Mouse (Mus musculus) mouse trophoblast stem cell (cell line): ENCODE results near the gene Disp1.

Experiments used
- in situ Hi-C, 2 experiments: fragments of 300-500 bp; cut with MseI, MboI; formaldehyde crosslinking; loops; 2 replicates in 1 of 2; 3 replicates in 1 of 2; pipeline ENCODE4 v1.15.1; 2025

The Disp1 gene

DNA sequence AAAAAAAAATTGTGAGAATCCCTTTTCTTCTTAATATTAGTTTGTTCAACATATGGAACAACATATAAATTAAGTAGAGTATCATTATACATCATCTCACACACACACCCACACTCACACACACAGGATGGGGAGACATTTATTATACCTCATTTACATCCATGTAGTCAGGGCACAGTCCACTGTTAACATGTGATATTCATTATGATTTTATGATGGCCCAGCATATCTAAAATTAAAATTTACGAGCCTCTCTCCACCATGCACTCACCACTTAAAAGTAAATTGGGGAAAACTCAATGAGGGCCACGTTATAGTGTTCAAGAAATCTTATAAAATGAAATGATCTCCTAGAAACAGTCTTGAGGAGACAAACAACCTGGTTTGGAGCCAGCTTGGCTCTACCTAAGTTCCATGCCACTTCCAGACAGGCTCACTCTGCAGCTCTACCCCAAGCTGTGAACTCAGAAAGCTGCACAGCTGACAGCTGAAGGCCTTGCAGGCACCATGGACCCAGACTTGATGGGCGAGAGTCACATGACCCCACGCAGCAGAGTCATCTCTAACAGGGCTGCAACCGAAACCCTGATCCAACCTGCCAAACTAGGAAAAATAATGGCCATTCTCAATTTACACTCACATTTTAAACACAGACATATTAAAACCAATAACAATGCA is 57.7 kb downstream of the Disp1 start:
- in situ Hi-C loops = no loop called here

DNA sequence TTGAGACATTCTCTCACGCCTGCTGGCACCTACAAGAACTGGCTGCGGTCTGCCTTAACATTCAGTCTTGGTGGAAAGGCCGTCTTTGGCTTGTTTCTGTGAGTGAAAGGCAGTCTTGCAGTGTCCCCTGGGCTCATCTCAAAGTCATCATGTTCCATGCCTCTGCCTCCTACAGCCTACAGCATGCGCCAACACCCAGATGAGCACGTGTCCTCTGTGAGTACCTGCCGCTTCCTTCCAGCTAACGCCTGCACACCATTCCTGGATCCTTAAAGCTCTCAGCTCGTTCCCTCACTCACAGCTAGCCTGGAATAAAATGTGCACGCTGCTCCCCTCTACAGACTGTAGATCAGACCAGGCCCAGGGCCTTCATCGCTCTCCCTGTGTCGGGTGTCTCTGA is 60.3 kb downstream of the Disp1 start:
- in situ Hi-C loops = no loop called here

DNA sequence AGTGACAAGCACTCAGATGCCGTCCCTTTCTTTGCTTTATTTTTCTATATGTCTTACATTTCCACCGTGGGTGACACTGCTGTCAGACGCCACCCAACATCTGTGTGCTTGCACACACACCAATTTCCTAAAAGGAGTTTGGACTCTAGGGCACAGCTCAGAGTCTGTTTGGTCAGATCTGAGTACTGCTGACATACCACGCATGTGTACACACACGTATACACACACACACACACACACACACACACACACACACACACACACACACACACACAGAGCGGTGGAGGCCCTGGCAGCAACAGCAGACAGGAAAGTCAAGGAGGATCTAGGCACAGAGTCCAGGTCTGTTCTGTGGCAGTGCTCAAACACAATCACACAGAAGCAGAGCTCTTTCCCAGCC is 61.1 kb downstream of the Disp1 start:
- in situ Hi-C loops = no loop called here

- in situ Hi-C loops = no loop called here
Measured at GRCm38 (mm10) chr1:183159183-183159582, 62.1 kb downstream of the Disp1 start.

GRCm38 (mm10) chr1:183155600-183155999 is 65.7 kb downstream of the Disp1 start:
- in situ Hi-C loops = no loop called here

GRCm38 (mm10) chr1:183154296-183155204 is 66.8 kb downstream of the Disp1 start:
- in situ Hi-C loops = no loop called here

- in situ Hi-C loops = no loop called here
Measured at GRCm38 (mm10) chr1:183153354-183153753, 68.0 kb downstream of the Disp1 start.

GRCm38 (mm10) chr1:183151510-183152319 is 69.6 kb downstream of the Disp1 start:
- in situ Hi-C loops = no loop called here

DNA sequence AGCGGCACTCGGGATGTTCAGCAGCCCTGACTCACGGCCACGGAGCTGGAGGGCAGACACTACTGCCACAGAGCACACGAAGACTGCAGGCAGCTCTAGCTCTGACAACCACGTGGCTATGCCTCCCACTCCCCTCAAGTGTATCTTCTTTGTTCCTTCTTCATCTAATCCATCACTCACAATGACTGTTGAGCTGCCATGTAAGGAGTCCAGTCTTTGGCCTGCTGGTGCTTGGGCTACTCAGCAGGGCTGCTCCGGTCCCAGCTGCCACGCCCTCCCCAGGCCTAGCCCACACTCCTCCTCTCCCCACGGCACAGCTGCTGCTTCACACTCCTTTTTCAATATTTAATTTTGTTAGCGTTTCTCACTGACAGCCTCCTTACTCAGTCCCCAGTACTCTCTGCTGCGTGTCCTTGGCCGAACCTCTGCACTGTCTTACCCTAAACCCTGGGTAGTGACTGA is 70.9 kb downstream of the Disp1 start:
- in situ Hi-C loops = no loop called here

DNA sequence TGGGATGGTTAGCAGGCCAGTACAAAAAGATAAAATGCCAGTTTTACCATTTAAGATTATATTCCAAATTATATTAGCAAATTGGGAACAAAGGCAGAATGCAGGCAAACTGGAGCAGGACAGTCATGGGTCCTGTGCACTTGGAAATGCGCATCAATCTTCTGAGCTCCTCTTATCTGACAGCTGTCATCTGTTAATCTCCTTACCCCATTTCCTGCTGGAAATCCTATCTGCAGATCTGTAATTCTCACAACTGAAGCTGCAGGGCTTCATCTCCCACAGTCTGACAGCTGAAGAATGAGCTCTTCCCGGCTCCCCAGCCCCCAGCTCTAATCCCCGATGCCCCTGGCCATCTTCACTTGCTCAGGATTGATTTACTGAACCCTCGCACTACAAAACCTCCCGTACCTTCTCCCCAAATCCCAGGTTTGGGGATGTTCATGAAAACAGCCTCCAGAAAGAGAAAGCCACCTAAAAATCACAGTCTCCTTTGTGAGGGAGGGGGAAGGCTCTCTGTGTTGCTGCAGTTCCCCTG is 71.7 kb downstream of the Disp1 start:
- in situ Hi-C loops = no loop called here

DNA sequence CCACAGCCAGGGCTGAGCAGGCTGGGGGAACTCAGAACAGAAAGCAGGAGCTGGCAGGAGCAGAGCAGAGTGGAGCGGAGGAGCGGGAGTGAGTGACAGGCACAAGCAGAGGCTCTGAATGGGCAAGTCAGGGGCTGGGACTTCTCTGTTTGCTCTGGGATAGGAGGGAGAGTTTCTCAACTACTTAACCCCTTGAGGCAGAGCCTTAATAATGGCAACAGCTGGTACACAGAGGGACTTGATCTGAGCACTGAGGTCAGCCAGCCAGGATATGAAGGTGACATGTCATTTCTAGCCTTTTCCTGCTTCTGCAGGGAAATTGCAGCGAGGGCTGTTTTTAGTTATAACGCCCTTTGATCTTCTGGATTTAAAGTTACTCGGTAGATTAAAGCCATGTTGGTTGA is 73.9 kb downstream of the Disp1 start:
- in situ Hi-C loops = no loop called here

- in situ Hi-C loops = no loop called here
Measured at GRCm38 (mm10) chr1:183146795-183147194, 74.5 kb downstream of the Disp1 start.

- in situ Hi-C loops = no loop called here
Measured at GRCm38 (mm10) chr1:183146102-183146735, 75.1 kb downstream of the Disp1 start.

GRCm38 (mm10) chr1:183144602-183145205 is 76.6 kb downstream of the Disp1 start:
- in situ Hi-C loops = no loop called here

DNA sequence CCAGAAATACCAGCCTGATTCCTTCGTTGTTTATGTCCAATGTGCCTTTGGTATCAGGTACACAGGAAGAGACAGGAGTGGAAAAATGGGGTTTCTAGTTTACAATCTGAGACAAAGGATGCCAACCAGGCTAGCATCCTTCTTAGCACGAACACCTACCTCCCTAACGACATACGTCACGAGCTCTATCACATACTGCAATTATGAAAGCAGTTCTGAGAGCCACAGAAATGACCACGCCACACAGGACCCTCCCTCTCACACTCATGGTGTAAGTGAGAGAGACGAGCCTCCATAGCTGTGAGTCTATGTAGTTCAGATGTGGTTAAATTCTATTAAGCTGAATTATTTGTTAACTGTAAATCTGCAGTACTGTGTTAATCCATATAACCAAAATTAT is 78.1 kb downstream of the Disp1 start:
- in situ Hi-C loops = no loop called here

- in situ Hi-C loops = no loop called here
Measured at GRCm38 (mm10) chr1:183142566-183142965, 78.8 kb downstream of the Disp1 start.

DNA sequence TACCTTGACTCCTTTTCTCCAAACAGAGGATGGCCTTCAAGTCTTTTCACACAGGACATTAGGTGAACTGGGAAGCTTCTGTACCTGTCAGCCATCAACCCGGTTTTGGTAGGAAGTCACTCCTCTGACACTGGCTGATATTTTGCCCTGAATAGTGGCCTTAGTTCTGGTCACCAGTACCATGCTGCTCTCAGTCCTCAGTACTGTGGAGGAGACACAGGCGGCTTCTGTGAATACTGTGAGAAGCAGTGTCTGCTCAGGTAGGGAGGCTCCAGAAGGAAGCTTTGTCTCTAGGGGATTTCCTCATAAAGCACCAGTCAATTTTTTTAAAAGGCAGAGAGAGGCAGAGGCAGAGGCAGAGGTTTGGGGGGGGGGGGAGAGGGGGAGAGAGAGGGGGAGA is 80.0 kb downstream of the Disp1 start:
- in situ Hi-C loops = no loop called here

GRCm38 (mm10) chr1:183140511-183141268 is 80.6 kb downstream of the Disp1 start:
- in situ Hi-C loops = no loop called here

DNA sequence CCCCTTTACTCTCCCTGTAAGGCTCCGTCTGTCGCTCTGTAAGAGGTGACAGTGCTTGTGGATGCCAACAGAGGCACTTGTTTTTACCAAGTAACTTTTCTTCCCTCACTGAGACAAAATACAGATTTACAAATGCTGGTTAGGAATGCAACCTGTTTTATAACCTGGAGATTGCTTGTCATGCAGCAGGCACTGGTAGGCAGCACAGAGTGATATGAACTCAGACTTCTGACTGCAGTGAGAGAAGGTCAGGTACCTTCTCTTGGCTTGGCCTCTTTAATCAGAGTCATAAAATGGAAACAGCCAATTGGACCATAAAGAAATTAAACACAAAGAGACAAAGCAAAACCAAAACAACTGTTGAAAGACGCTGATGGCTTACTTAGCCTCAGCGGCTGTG is 83.2 kb downstream of the Disp1 start:
- in situ Hi-C loops = no loop called here

DNA sequence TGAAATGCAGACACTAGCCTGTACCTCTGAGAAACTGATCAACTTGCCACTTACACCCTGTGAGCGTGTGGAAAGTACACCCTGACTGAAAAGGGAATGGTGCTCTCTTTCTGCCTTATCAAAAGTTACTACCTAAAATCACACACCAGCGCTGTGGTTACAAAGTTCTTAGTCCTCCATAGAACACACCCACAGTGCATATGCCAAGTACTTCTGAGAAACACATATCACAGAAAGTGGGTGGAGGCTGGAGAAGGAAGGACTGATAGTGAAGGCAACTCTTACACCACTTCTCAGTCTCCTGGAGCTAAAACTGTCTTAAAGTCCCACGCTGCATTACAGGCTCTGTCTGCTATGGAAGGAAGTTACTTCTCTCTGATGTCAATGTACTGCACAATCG is 86.9 kb downstream of the Disp1 start:
- in situ Hi-C loops = no loop called here
